Mouse (Mus musculus) lung, postnatal 0 days (tissue): Measurements from ENCODE around the gene Pcdh9.

Experiments used
- CTCF ChIP-seq: IDR thresholded peaks from 2 replicates; pipeline ENCODE4 v1.5.1; 2016; ENCODE audit warnings: antibody characterized with exemption, mild to moderate bottlenecking
- EP300 ChIP-seq: IDR thresholded peaks from 2 replicates; pipeline ENCODE4 v1.6.1; 2016; ENCODE audit warnings: antibody characterized with exemption, mild to moderate bottlenecking, control low read depth

- TF ChIP-seq CTCF, result no peak
- TF ChIP-seq EP300, result no peak
These were observed 804.8 kb downstream of the Pcdh9 start for GRCm38 (mm10) chr14:93085646-93086045.
